Mouse (Mus musculus) testis, adult 2 months (tissue): Measurements from ENCODE around the gene Syne1.

Experiments
- CTCF ChIP-seq: fragments of 200-500 bp; IDR thresholded peaks from 2 replicates; pipeline ENCODE4 v1.5.1; 2012; ENCODE audit warnings: low read depth, mild to moderate bottlenecking, inconsistent platforms, low read length, moderate library complexity; ENCODE audit not compliant: control insufficient read depth, insufficient read depth, insufficient replicate concordance
- POLR2A ChIP-seq: fragments of 200-500 bp; IDR thresholded peaks from 2 replicates; pipeline ENCODE4 v1.6.1; 2012; ENCODE audit warnings: low read depth, mild to moderate bottlenecking, inconsistent platforms, low read length, moderate library complexity; ENCODE audit not compliant: control insufficient read depth

DNA sequence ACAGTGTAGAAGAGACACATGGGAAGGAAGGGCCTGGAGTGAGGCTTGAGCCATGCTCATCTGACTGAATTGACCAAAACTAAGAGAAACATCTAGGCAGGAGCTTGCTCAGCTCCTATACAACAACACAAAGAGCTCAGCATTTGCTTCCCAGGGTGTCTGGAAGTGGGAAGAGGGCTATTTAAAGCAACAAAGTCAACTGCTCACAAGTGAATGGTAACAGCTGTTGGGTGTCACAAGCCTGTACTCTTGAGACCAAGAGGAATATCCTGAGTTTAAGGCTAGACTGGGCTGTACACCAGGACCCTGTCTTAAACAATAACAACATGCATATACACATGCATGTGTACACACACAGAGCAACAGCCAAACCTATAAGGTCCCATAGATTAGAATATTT is 297.5 kb downstream of the Syne1 start:
- no peak for TF ChIP-seq CTCF
- no peak for TF ChIP-seq POLR2A
